Mouse (Mus musculus): ENCODE measurements around the gene C5ar1. TPM values are rescaled to one million over a fixed set of nuclear protein-coding genes. Genes with fewer than 3 reads are reported as not detected.

The C5ar1 gene
- polyA plus RNA-seq, 1 experiment from 2014 or later = 1.6 TPM

DNA sequence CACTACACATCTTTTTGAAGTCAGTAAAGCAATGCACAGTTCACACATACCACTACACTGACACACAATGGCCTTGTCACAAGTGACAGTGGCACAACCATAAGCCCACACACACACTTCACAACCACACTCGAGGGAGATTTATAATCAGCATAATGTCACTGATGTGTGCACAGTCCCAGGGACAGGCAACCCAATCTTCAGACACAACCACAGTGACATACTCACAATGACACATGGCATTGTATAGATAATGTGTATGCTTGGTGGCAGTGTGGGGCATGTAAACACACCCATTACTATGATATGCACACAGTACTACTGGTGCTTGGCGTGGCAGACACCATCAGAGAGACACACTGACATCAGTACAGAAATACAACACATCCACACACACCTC is 36.8 kb upstream of the C5ar1 start:
- Histone ChIP-seq H3K4me1 (ENCODE audit: control insufficient read depth, insufficient read depth, low read length) (peaks cover 19% of the 10 kb centered on the region), H3K4me2 (ENCODE audit: low read length) (peak overlapping the region; percentile 79), H3K27ac (replicated peaks; ENCODE audit: low read depth, low read length) (0 out of 2 replicates have a peak overlapping the region, but pooled peaks have one; percentile 37), H3K27me3 (ENCODE audit: control insufficient read depth, insufficient read depth, low read length) (no peaks in the 10 kb centered on the region), H3K36me3 (ENCODE audit: control insufficient read depth, insufficient read depth, low read length) (no peaks in the 10 kb centered on the region), H3K9ac (replicated peaks; ENCODE audit: low read length) (no peak overlapping the region), H3K9me3 (ENCODE audit: control insufficient read depth, low read length) (no peaks in the 10 kb centered on the region), H3K4me3 (replicated peaks; ENCODE audit: low read depth, low read length) (no peak overlapping the region)
- no peak for ATAC-seq (ENCODE audit: low FRiP score, low TSS enrichment)
- DNase-seq = no peak
- 39% methylated on average over 2 of the region's 2 CpGs for WGBS

DNA sequence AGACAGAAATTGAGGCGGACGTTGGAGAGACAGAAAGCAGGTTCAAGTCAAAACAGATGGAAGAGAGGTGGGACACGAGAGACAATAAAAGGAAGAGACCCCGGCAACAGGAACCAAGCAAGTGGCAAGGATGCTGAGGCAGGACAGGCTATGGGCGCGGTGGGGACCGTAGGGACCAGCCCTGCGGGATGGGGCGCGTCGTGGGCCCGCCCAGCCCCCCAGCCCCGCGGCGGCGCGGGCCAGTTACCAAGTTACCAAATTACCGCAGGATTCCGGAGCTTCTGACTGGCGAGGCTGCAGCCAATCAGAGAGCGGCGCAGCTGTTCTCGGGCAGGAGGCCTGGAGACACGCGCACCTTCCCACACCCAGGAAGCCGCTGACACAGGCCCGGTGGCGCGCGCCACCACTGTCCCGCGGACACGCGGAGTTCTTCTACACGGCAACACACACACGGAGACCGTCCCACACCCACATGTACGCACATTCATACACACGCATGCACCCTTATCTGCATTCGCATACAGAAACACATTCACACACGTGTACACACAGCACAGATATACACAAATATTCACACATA is 36.1 kb upstream of the C5ar1 start:
- DNase-seq = peak; percentile 82
- Histone ChIP-seq H3K4me1 (ENCODE audit: control insufficient read depth, insufficient read depth, low read length) (peaks cover 19% of the 10 kb centered on the region), H3K36me3 (ENCODE audit: control insufficient read depth, insufficient read depth, low read length) (no peaks in the 10 kb centered on the region), H3K4me3 (replicated peaks; ENCODE audit: low read depth, low read length) (peak overlapping the region; percentile 40), H3K27ac (replicated peaks; ENCODE audit: low read depth, low read length) (peak overlapping the region; percentile 73), H3K27me3 (ENCODE audit: control insufficient read depth, insufficient read depth, low read length) (no peaks in the 10 kb centered on the region), H3K9me3 (ENCODE audit: control insufficient read depth, low read length) (no peaks in the 10 kb centered on the region), H3K4me2 (ENCODE audit: low read length) (peak overlapping the region; percentile 79), H3K9ac (replicated peaks; ENCODE audit: low read length) (no peak overlapping the region; the same call in 1 of the 2 replicates)
- ATAC-seq (ENCODE audit: low FRiP score, low TSS enrichment) = peak; percentile 37
- WGBS = 1% methylated on average over 41 of the region's 41 CpGs

DNA sequence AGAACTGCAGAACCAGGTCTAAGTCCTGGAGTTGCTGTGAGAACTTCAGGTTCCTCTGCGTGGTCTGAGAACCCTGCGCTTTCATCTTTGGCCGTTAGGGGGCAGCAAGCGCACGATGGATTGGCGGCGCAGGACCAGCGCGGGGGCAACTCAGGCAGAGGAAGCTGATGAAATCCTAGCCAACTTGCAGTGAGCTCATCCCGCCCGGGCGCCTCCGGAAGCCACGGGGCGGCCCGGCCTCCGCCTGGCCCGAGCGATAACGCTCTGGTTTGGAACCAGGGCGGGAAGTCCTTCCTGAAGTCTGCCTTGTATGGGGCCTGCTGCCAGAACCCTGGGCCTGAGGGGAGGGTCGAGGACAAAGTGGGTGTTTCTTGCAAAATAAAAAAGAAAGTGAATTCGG is 35.5 kb upstream of the C5ar1 start:
- Histone ChIP-seq H3K4me1 (ENCODE audit: control insufficient read depth, insufficient read depth, low read length) (peaks cover 16% of the 10 kb centered on the region; the same call in 1 of the 2 replicates), H3K4me2 (ENCODE audit: low read length) (peak overlapping the region; percentile 79), H3K4me3 (replicated peaks; ENCODE audit: low read depth, low read length) (peak overlapping the region; percentile 40), H3K36me3 (ENCODE audit: control insufficient read depth, insufficient read depth, low read length) (no peaks in the 10 kb centered on the region), H3K27me3 (ENCODE audit: control insufficient read depth, insufficient read depth, low read length) (no peaks in the 10 kb centered on the region), H3K9ac (replicated peaks; ENCODE audit: low read length) (no peak overlapping the region; the same call in 1 of the 2 replicates), H3K9me3 (ENCODE audit: control insufficient read depth, low read length) (no peaks in the 10 kb centered on the region), H3K27ac (replicated peaks; ENCODE audit: low read depth, low read length) (peak overlapping the region; percentile 73)
- DNase-seq (peak; percentile 95), ATAC-seq (ENCODE audit: low FRiP score, low TSS enrichment) (peak; percentile 73)
- WGBS = under 1% methylated on average over 23 of the region's 23 CpGs

DNA sequence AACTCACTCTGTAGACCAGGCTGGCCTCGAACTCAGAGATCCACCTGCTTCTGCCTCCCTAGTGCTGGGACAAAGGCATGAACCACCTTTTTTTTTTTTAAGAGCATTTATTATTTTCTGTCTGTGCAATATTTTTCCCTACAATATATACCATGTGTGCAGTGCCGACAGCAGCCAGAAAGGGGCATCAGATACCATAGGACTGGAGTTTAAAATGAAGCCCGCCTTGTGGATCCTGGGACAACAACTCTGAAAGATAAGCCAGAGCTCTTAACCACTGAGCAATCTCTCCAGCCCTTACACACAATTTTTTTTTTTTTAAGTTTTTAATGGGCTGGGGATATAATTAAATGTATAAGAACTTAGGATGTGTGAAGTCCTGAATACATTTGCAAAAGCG is 35.0 kb upstream of the C5ar1 start:
- H3K27ac ChIP-seq (replicated peaks; ENCODE audit: low read depth, low read length) = no peak overlapping the region
- DNase-seq = peak; percentile 73
- WGBS = 33% methylated on average over 4 of the region's 4 CpGs

DNA sequence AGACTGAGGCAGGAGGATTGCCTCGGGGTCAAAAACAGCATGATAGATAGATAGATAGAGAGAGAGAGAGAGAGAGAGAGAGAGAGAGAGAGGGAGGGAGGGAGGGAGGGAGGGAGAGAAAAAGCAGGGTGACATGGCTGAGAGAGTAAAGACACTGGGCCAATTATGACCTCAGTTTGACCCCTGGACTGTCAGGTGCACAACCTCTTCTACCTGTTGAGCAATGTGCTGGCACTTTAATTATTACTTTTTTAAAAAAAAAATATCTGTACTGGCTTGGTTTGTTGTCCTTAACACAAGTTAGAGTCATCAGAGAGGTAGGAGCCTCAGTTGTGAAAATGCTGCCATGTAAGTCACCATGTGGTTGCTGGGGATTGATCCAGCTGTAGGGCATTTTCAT is 28.5 kb upstream of the C5ar1 start:
- WGBS = 82% methylated on average over 1 of the region's 1 CpGs
- no peak for ATAC-seq (ENCODE audit: low FRiP score, low TSS enrichment)
- Histone ChIP-seq H3K9me3 (ENCODE audit: control insufficient read depth, low read length) (no peaks in the 10 kb centered on the region), H3K4me1 (ENCODE audit: control insufficient read depth, insufficient read depth, low read length) (no peaks in the 10 kb centered on the region), H3K36me3 (ENCODE audit: control insufficient read depth, insufficient read depth, low read length) (peaks cover 11% of the 10 kb centered on the region), H3K9ac (replicated peaks; ENCODE audit: low read length) (no peak overlapping the region), H3K27ac (replicated peaks; ENCODE audit: low read depth, low read length) (no peak overlapping the region), H3K4me3 (replicated peaks; ENCODE audit: low read depth, low read length) (no peak overlapping the region), H3K27me3 (ENCODE audit: control insufficient read depth, insufficient read depth, low read length) (no peaks in the 10 kb centered on the region), H3K4me2 (ENCODE audit: low read length) (no peak overlapping the region)
- no peak for DNase-seq

More for the DNA sequence above, 35.0 kb upstream of the C5ar1 start:
- no peak for ATAC-seq (ENCODE audit: low FRiP score, low TSS enrichment)
- no peaks in the 10 kb centered on the region for H3K36me3 ChIP-seq (ENCODE audit: control insufficient read depth, insufficient read depth, low read length)
- peak overlapping the region; percentile 79 for H3K4me2 ChIP-seq (ENCODE audit: low read length)
- no peaks in the 10 kb centered on the region for H3K9me3 ChIP-seq (ENCODE audit: control insufficient read depth, low read length)
- peaks cover 15% of the 10 kb centered on the region; the same call in 1 of the 2 replicates for H3K4me1 ChIP-seq (ENCODE audit: control insufficient read depth, insufficient read depth, low read length)
- no peak overlapping the region for H3K9ac ChIP-seq (replicated peaks; ENCODE audit: low read length)
- no peak overlapping the region for H3K4me3 ChIP-seq (replicated peaks; ENCODE audit: low read depth, low read length)
- no peaks in the 10 kb centered on the region for H3K27me3 ChIP-seq (ENCODE audit: control insufficient read depth, insufficient read depth, low read length)

DNA sequence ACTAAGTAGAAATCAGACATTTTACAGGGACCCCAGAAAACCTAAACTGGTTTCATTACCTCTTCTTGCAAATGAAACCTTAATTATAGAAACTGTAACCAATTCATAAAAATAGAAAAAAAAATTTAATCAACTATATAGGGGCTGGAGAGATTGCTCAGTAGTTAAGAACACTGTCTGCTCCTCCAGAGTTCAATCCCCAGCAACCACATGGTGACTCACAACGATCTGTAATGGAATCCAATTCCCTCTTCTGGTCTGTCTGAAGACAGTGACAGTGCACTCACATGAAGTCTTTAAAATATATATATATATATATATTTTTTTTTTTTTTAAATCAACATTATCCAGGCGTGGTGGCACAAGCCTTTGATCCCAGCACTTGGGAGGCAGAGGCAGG is 27.7 kb upstream of the C5ar1 start:
- ATAC-seq (ENCODE audit: low FRiP score, low TSS enrichment) = no peak
- WGBS = 82% methylated on average over 2 of the region's 2 CpGs
- H3K27ac ChIP-seq (replicated peaks; ENCODE audit: low read depth, low read length) = peak overlapping the region; percentile 95; the same call in 1 of the 2 replicates

DNA sequence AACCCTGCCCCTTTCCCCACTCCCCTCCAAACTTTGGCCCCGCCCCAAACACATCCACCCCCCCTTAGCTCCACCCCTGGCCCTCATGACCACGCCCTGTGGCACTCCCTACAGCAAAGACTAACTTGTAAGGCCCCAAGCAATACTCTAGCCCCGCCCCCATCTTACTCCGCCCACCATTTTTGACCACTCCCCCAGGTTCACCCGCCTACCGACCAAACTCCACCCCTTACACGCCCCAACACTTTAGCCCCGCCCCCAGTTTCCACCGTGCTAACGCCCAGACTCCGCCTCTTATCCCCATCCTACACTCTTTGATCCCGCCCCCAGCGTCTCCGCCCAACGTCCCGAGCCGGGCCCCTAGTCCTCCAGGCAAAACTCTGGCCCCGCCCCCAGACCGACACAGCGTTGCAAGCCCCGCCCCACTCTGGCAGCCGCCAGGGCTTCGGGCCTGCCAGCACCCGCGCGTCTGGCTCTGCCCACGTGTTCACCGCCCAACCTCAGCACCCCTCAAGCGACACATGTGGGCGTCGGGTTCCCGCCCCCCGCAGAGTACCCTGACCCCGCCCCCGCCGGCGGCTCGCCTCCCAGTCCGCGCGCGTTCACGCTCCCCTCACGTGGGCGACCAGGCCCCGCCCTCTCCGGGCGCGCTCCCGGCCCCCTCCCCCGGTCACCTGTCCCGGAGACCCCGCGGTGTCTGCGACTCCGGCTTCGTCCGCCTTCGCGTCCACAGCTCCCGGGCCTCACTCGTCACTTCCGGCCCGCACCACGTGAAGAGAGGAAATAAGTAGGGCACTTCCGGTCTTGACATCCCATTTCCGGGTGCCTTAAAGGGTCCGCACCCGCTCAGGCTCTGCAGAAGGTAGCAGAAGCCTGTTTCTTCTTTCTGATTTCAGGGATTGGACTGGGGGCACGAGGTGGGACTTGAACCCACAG is 27.0 kb upstream of the C5ar1 start, which contains the start of gene Ccdc9:
Ccdc9 (minus strand) TSS at position 770 of the 936 bp plus-strand sequence.
- no peaks in the 10 kb centered on the region for H3K4me1 ChIP-seq (ENCODE audit: control insufficient read depth, insufficient read depth, low read length)
- ATAC-seq (ENCODE audit: low FRiP score, low TSS enrichment) (peak; percentile 95), DNase-seq (peak; percentile 98)
- peak within 1 kb of the TSS; percentile 65 for H3K9ac ChIP-seq (replicated peaks; ENCODE audit: low read length)
- H3K27ac ChIP-seq (replicated peaks; ENCODE audit: low read depth, low read length) = peak within 1 kb of the TSS; percentile 95
- no peaks in the 10 kb centered on the region for H3K9me3 ChIP-seq (ENCODE audit: control insufficient read depth, low read length)
- H3K4me3 ChIP-seq (replicated peaks; ENCODE audit: low read depth, low read length) = peak within 1 kb of the TSS; percentile 67
- WGBS = under 1% methylated on average over 70 of the region's 70 CpGs
- peaks cover 26% of the 10 kb centered on the region for H3K36me3 ChIP-seq (ENCODE audit: control insufficient read depth, insufficient read depth, low read length)
- H3K4me2 ChIP-seq (ENCODE audit: low read length) = peak within 1 kb of the TSS; percentile 51
- H3K27me3 ChIP-seq (ENCODE audit: control insufficient read depth, insufficient read depth, low read length) = no peaks in the 10 kb centered on the region

More for the DNA sequence above, 27.7 kb upstream of the C5ar1 start:
- Histone ChIP-seq H3K4me2 (ENCODE audit: low read length) (peak overlapping the region; percentile 51), H3K9me3 (ENCODE audit: control insufficient read depth, low read length) (no peaks in the 10 kb centered on the region), H3K4me3 (replicated peaks; ENCODE audit: low read depth, low read length) (peak overlapping the region; percentile 67), H3K36me3 (ENCODE audit: control insufficient read depth, insufficient read depth, low read length) (peaks cover 19% of the 10 kb centered on the region), H3K27me3 (ENCODE audit: control insufficient read depth, insufficient read depth, low read length) (no peaks in the 10 kb centered on the region), H3K4me1 (ENCODE audit: control insufficient read depth, insufficient read depth, low read length) (no peaks in the 10 kb centered on the region), H3K9ac (replicated peaks; ENCODE audit: low read length) (peak overlapping the region; percentile 65)
- DNase-seq = no peak

DNA sequence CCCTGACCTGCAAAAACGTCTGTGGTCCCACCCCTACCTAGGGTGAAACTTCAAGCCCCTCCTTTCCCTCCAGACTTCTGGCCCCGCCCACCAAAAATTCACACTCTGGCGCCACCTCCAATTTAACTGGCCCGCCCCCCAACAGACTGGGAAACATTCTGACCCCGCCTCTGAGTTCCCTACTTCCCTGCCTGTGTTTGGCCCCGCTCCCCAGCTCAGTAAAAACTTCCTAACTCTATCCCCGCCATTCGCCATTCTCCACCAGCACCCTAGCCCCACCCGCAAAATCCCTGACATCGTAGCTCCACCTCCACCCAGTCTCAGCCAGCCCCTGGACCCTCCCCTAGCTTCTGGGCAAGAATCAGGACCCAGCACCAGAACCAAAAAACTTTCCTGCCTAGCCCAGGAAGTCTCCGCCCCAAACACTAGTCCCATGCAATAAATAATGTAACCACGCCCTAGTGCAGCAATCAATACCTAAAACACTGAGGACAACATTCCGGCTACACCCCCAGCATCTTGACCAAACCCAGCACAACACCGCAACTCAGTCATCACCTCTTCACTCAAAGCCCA is 26.2 kb upstream of the C5ar1 start:
- H3K9ac ChIP-seq (replicated peaks; ENCODE audit: low read length) = no peak overlapping the region
- peak; percentile 24 for DNase-seq
- no peaks in the 10 kb centered on the region for H3K27me3 ChIP-seq (ENCODE audit: control insufficient read depth, insufficient read depth, low read length)
- WGBS = 3% methylated on average over 14 of the region's 14 CpGs
- peak; percentile 28 for ATAC-seq (ENCODE audit: low FRiP score, low TSS enrichment)
- H3K4me1 ChIP-seq (ENCODE audit: control insufficient read depth, insufficient read depth, low read length) = no peaks in the 10 kb centered on the region
- H3K27ac ChIP-seq (replicated peaks; ENCODE audit: low read depth, low read length) = no peak overlapping the region
- H3K36me3 ChIP-seq (ENCODE audit: control insufficient read depth, insufficient read depth, low read length) = peaks cover 33% of the 10 kb centered on the region
- H3K9me3 ChIP-seq (ENCODE audit: control insufficient read depth, low read length) = no peaks in the 10 kb centered on the region
- peak overlapping the region; percentile 51 for H3K4me2 ChIP-seq (ENCODE audit: low read length)
- H3K4me3 ChIP-seq (replicated peaks; ENCODE audit: low read depth, low read length) = peak overlapping the region; percentile 67

Data from midbrain, embryonic 14.5 days (tissue).